Mouse (Mus musculus) inflammation-experienced regulatory T-cells (primary cell): Measurements from ENCODE around the gene Dld. TPM values are rescaled to one million over a fixed set of nuclear protein-coding genes. Genes with fewer than 3 reads are reported as not detected.

Experiments used
- polyA plus RNA-seq, 2 experiments: library from polyadenylated mRNA; unstranded; fragments of 100-300 nt; shearing (Covaris generic); gene quantifications; one replicate each; pipeline ENCODE4 v1.2.1; 2017

The Dld gene
- polyA plus RNA-seq: 10 to 100 TPM; 78.2 to 90.8 TPM

DNA sequence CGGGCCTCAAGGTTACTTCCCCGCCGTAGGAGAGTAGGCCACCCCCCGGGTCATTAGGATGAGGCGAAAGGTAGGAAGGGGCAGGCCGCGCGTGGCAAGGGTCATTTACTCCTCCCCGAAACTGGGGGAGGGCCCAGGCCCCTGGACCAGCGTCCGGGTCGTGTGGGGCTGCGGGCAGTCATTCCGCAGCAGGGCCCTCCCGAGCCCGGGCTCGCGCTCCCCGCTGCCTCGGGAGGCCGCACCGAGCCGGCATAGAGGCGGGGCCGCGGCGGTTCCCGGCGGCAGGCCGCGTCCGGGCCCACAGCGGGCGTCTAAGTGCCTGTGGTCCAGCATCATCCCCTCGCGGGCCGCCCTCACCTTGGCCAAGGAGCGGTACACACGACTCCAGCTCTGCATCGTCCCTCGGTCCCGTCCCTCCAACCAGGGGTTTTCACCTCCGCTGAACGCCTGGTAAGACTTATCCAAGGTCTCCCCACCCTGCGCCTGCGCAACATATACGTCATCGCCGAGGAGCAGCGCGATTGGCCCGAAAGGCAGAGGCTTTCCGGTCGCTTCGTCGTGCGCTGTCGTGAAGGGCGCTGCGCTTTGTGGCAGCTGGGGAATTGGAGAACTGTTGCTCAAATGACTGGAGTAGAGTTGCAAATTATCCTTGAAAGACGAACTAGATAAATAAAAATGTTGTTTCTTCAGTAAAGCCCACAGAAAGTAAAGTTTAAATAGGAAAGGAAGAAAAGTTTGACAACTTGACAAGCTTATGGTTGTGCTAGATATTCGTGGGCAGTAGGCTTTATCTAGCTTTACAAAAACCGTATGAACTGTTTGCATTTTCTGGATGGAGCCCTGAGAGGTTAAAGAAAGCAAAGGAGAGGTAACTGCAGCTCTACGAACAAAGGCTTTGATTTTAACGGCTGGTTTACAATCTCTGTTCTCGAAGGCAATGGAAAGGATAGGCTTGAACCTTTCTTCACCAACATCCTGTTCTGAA, at the start of gene Dld:
TSS of gene Dld (minus strand) at position 510 of the 985 bp plus-strand sequence.

DNA sequence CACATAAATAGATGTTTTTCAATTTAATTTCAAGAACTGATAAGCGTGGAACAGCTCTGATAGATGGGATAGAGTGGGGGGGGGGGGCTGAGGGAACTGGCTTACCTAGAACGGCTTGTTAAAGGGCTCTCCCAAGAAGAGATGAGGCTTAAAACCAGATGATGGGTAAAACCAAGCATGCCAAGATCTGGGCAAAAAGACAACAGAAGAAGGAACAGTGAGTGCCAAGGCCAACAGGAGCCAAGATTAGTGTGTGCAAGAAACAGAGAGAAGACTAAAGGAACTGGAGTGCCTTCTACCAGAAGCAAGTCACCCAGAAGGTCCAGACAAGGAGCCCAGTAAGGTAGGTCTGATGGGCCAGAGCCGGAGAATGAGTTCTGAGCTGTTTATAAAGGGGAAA, 39.3 kb upstream of the Dld start, which contains the start of gene Slc26a3:
TSS of gene Slc26a3 (plus strand) at position 301 of the 400 bp plus-strand sequence.

Other genes starting within 250 kb of the Dld start
- gene Gm6993, start 110.7 kb downstream of the Dld start, polyA plus RNA-seq: not detected
- gene Lamb1, start 86.2 kb downstream of the Dld start, polyA plus RNA-seq: 1 to 10 TPM in 1 of 2 experiments, under 1 TPM in 1; 0.14 to 1.6 TPM
- 1 to 10 TPM in 1 of 2 experiments, not detected in 1; 2.4 TPM for gene Slc26a3, start 39.4 kb upstream of the Dld start, polyA plus RNA-seq
- 10 to 100 TPM; 29.1 to 32.4 TPM for gene Cbll1, start 148.2 kb upstream of the Dld start, polyA plus RNA-seq
- gene Slc26a4, start 208.5 kb upstream of the Dld start, polyA plus RNA-seq: 1 to 10 TPM in 1 of 2 experiments, not detected in 1; 1.0 TPM